ENCODE assay signal across 22 mouse cellular contexts in the genomic region with DNA sequence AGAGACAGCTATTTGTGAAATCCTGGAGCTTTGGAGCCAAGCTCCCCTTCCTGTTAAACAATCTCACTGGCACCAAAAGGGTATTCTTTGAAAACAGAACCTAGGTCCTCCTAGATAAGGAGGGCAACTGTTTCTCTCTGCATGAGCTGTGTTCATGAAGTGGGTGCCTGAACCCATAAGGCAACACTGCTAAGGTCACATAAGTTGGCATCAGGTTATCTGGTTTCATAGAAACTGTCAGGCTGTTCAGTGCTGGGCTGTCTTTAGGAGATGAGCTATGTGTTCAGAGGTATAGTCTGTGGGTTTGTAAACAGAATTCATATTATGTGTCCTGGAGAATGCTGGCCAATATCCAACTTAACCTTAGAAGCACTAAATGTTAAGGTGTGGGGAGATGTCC. TPM values are rescaled to one million over a fixed set of nuclear protein-coding genes. Genes with fewer than 3 reads are reported as not detected.
A peak's percentile ranks its signal among the peaks of the same experiment; 100 is the strongest.
DNase-seq lines count a peak whose midpoint lies in the region; ATAC-seq lines count a peak whose summit lies in the region.
"Not testable (repeated sequence)": the region's sequence is repeated elsewhere in the genome, so short reads cannot be mapped to it uniquely, and the experiment has no call there.
"Had no signal": no experiment of that assay in that cellular context is flagged by ENCODE, and none has a peak within 500 bp of the region (broad histone marks: within the 10 kb centered on the region; RNA-seq: fewer than 3 reads in every experiment).

No protein-coding gene starts in this region.

- peak overlapping the region; percentile 62; the same call in 1 of the 2 replicates for H3K27ac ChIP-seq in liver, embryonic 13.5 days
- H3K27ac ChIP-seq in liver, embryonic 16.5 days (ENCODE audit: low read length) = peak overlapping the region; percentile 29; the same call in 1 of the 2 replicates
- not testable (repeated sequence) for H3K27ac ChIP-seq in midbrain, embryonic 11.5 days (ENCODE audit: low read depth, low read length)

- peak; percentile 54; the same call in 1 of the 2 replicates for ATAC-seq in common myeloid progenitor, adult 5-6 weeks (replicated peaks; ENCODE audit: low read depth, poor library complexity, severe bottlenecking)
- not testable (repeated sequence) for ATAC-seq in liver, embryonic 13.5 days (ENCODE audit: low read depth); liver, embryonic 16.5 days (ENCODE audit: low read depth); midbrain, embryonic 11.5 days (ENCODE audit: low FRiP score)
- ATAC-seq in megakaryocyte progenitor cell, adult 5-6 weeks (replicated peaks; ENCODE audit: poor library complexity) = peak; percentile 77

- peaks cover 56% of the 10 kb centered on the region for H3K4me1 ChIP-seq in liver, embryonic 13.5 days (replicated peaks)
- H3K4me1 ChIP-seq in liver, embryonic 16.5 days (ENCODE audit: control insufficient read depth, low read depth, low read length) = peaks cover 19% of the 10 kb centered on the region
- not testable (repeated sequence) for H3K4me1 ChIP-seq in midbrain, embryonic 11.5 days (ENCODE audit: control insufficient read depth, insufficient read depth, low read length)

- DNase-seq in liver, embryonic 13.5 days = not testable (repeated sequence)
- peak; percentile 23 for DNase-seq in midbrain, embryonic 11.5 days (ENCODE audit: low spot score, missing footprints)

- H3K36me3 ChIP-seq in liver, embryonic 13.5 days = peaks cover 36% of the 10 kb centered on the region
- not testable (repeated sequence) for H3K36me3 ChIP-seq in liver, embryonic 16.5 days (ENCODE audit: control insufficient read depth, insufficient read depth); midbrain, embryonic 11.5 days (ENCODE audit: control insufficient read depth, insufficient read depth, low read length)

- not testable (repeated sequence) for H3K9me3 ChIP-seq in liver, embryonic 13.5 days (replicated peaks); liver, embryonic 16.5 days (replicated peaks; ENCODE audit: control insufficient read depth, low read length); midbrain, embryonic 11.5 days (ENCODE audit: control insufficient read depth, low read length)

- not testable (repeated sequence) for H3K9ac ChIP-seq in liver, embryonic 13.5 days; liver, embryonic 16.5 days (ENCODE audit: low read depth, low read length); midbrain, embryonic 11.5 days (ENCODE audit: low read length)

- H3K4me3 ChIP-seq in liver, embryonic 13.5 days (replicated peaks); liver, embryonic 16.5 days (ENCODE audit: low read depth, low read length); midbrain, embryonic 11.5 days (ENCODE audit: low read depth, low read length): not testable (repeated sequence)

- not testable (repeated sequence) for H3K4me2 ChIP-seq in liver, embryonic 13.5 days; liver, embryonic 16.5 days (ENCODE audit: low read depth, low read length); midbrain, embryonic 11.5 days

- H3K27me3 ChIP-seq in liver, embryonic 13.5 days; liver, embryonic 16.5 days (ENCODE audit: control insufficient read depth, insufficient read depth, low read depth, low read length); midbrain, embryonic 11.5 days (ENCODE audit: control insufficient read depth, insufficient read depth, low read length): not testable (repeated sequence)

RNA-seq across cellular contexts. Expression of gene A930018P22Rik, which starts 5.4 kb away (rescaled TPM):
- total RNA-seq in common myeloid progenitor, adult 5-6 weeks (2017) = not detected in 2 replicates
- polyA plus RNA-seq in liver, embryonic 13.5 days (2015; fragmentation: Nextera tagmentation; extraction: Ambion mirVana) = 0.19 and 0.48 TPM in 2 replicates
- 0.35 and 0.56 TPM in 2 replicates for polyA plus RNA-seq in liver, embryonic 16.5 days (2015; fragmentation: Nextera tagmentation; extraction: Ambion mirVana)
- not detected in 2 replicates for total RNA-seq in megakaryocyte progenitor cell, adult 5-6 weeks (2015)
- not detected in 2 replicates for total RNA-seq in megakaryocyte progenitor cell, adult 5-6 weeks (2017)
- polyA plus RNA-seq in midbrain, embryonic 11.5 days (2014; fragmentation: Nextera tagmentation; extraction: Ambion mirVana) = 0.16 and 0.34 TPM in 2 replicates
- total RNA-seq: ES-E14, MEL had no signal
- polyA plus RNA-seq: brain, embryonic 14.5 days; embryonic facial prominence, embryonic 11.5 days; embryonic facial prominence, embryonic 13.5 days; embryonic facial prominence, embryonic 15.5 days; forebrain, embryonic 10.5 days; forebrain, embryonic 12.5 days; forebrain, embryonic 14.5 days; forebrain, embryonic 16.5 days had no signal

RNA-seq across cellular contexts. Expression of gene Cd59a, which starts 21.6 kb away (rescaled TPM):
- total RNA-seq in common myeloid progenitor, adult 5-6 weeks (2017) = 11.8 and 14.1 TPM in 2 replicates
- polyA plus RNA-seq in liver, embryonic 13.5 days (2015; fragmentation: Nextera tagmentation; extraction: Ambion mirVana) = 82.9 and 85.7 TPM in 2 replicates
- 101 and 109 TPM in 2 replicates for polyA plus RNA-seq in liver, embryonic 16.5 days (2015; fragmentation: Nextera tagmentation; extraction: Ambion mirVana)
- total RNA-seq in megakaryocyte progenitor cell, adult 5-6 weeks (2015) = 4.0 and 7.8 TPM in 2 replicates
- 1.8 and 4.9 TPM in 2 replicates for total RNA-seq in megakaryocyte progenitor cell, adult 5-6 weeks (2017)
- 29.2 and 31.2 TPM in 2 replicates for polyA plus RNA-seq in midbrain, embryonic 11.5 days (2014; fragmentation: Nextera tagmentation; extraction: Ambion mirVana)

RNA-seq across cellular contexts. Expression of gene Cd59b, which starts 47.5 kb away (rescaled TPM):
- 6.5 and 18.1 TPM in 2 replicates for total RNA-seq in common myeloid progenitor, adult 5-6 weeks (2017)
- 13.1 and 13.3 TPM in 2 replicates for polyA plus RNA-seq in liver, embryonic 13.5 days (2015; fragmentation: Nextera tagmentation; extraction: Ambion mirVana)
- 9.7 and 11.0 TPM in 2 replicates for polyA plus RNA-seq in liver, embryonic 16.5 days (2015; fragmentation: Nextera tagmentation; extraction: Ambion mirVana)
- 1.1 and 2.2 TPM in 2 replicates for total RNA-seq in megakaryocyte progenitor cell, adult 5-6 weeks (2015)
- total RNA-seq in megakaryocyte progenitor cell, adult 5-6 weeks (2017) = 0.62 and 4.1 TPM in 2 replicates
- 1.9 and 5.6 TPM in 2 replicates for polyA plus RNA-seq in midbrain, embryonic 11.5 days (2014; fragmentation: Nextera tagmentation; extraction: Ambion mirVana)
- total RNA-seq: MEL had no signal
- polyA plus RNA-seq: C2C12 had no signal

RNA-seq across cellular contexts. Expression of gene Gm10799, which starts 48.8 kb away (rescaled TPM):
- total RNA-seq in common myeloid progenitor, adult 5-6 weeks (2017) = not detected in 2 replicates
- polyA plus RNA-seq in liver, embryonic 13.5 days (2015; fragmentation: Nextera tagmentation; extraction: Ambion mirVana) = not detected in 2 replicates
- not detected in 2 replicates for polyA plus RNA-seq in liver, embryonic 16.5 days (2015; fragmentation: Nextera tagmentation; extraction: Ambion mirVana)
- not detected in 2 replicates for total RNA-seq in megakaryocyte progenitor cell, adult 5-6 weeks (2015)
- not detected in 2 replicates for total RNA-seq in megakaryocyte progenitor cell, adult 5-6 weeks (2017)
- not detected in 2 replicates for polyA plus RNA-seq in midbrain, embryonic 11.5 days (2014; fragmentation: Nextera tagmentation; extraction: Ambion mirVana)
- total RNA-seq: adrenal gland, adult 2 months; adrenal gland, postnatal 10 days; adrenal gland, postnatal 25 days; adrenal gland, postnatal 4 days; ES-E14; MEL had no signal
- polyA plus RNA-seq: adrenal gland, adult 2 months; brain, embryonic 14.5 days; C2C12; cerebellum, adult 2 months; embryonic facial prominence, embryonic 11.5 days; embryonic facial prominence, embryonic 13.5 days; embryonic facial prominence, embryonic 15.5 days; erythroblast, embryonic 14.5 days; forebrain, embryonic 10.5 days; forebrain, embryonic 12.5 days; forebrain, embryonic 14.5 days; forebrain, embryonic 16.5 days had no signal

RNA-seq across cellular contexts. Expression of gene Gm10912, which starts 51.5 kb away (rescaled TPM):
- total RNA-seq in common myeloid progenitor, adult 5-6 weeks (2017) = not detected in 2 replicates
- polyA plus RNA-seq in liver, embryonic 13.5 days (2015; fragmentation: Nextera tagmentation; extraction: Ambion mirVana) = 0.06 TPM in 1 of 2 replicates, not detected in the other
- polyA plus RNA-seq in liver, embryonic 16.5 days (2015; fragmentation: Nextera tagmentation; extraction: Ambion mirVana) = 0.05 and 0.21 TPM in 2 replicates
- not detected in 2 replicates for total RNA-seq in megakaryocyte progenitor cell, adult 5-6 weeks (2015)
- 0.04 and 0.24 TPM in 2 replicates for total RNA-seq in megakaryocyte progenitor cell, adult 5-6 weeks (2017)
- not detected in 2 replicates for polyA plus RNA-seq in midbrain, embryonic 11.5 days (2014; fragmentation: Nextera tagmentation; extraction: Ambion mirVana)
- total RNA-seq: ES-E14 had no signal
- polyA plus RNA-seq: C2C12; embryonic facial prominence, embryonic 11.5 days; erythroblast, embryonic 14.5 days; forebrain, embryonic 10.5 days; forebrain, embryonic 12.5 days; forebrain, embryonic 14.5 days; forebrain, embryonic 16.5 days had no signal
